Mouse (Mus musculus) heart, adult 2 months (tissue): ENCODE measurements around the gene Rassf5.

Experiments
- CTCF ChIP-seq: fragments of 200-600 bp; IDR thresholded peaks from 2 replicates; pipeline ENCODE4 v1.8.1; 2022; ENCODE audit warnings: antibody characterized with exemption, mild to moderate bottlenecking, moderate library complexity
- EP300 ChIP-seq: fragments of 200-500 bp; IDR thresholded peaks from 2 replicates; pipeline ENCODE4 v1.6.1; 2011; ENCODE audit warnings: low read depth, low read length, control low read depth; ENCODE audit not compliant: insufficient read depth
- POLR2A ChIP-seq: fragments of 200-500 bp; IDR thresholded peaks from 2 replicates; pipeline ENCODE4 v1.6.1; 2011; ENCODE audit warnings: mild to moderate bottlenecking, low read depth, low read length, control low read depth; ENCODE audit not compliant: insufficient read depth

- TF ChIP-seq POLR2A (no peak), CTCF (no peak), EP300 (no peak)
Observed at GRCm38 (mm10) chr1:131149496-131149895, 95.6 kb downstream of the Rassf5 start.
